Mouse (Mus musculus) heart, embryonic 16.5 days (tissue): ENCODE measurements around the gene Ldlr. TPM values are rescaled to one million over a fixed set of nuclear protein-coding genes. Genes with fewer than 3 reads are reported as not detected.

Experiments used
- ATAC-seq: fragments of 200-750 bp; cut with Nextera tagmentation; replicated peaks from 2 replicates; pipeline ENCODE4 v1.8.0; 2017; ENCODE audit warnings: moderate number of reproducible peaks; ENCODE audit not compliant: insufficient read depth, low FRiP score; ENCODE audit errors: extremely low read depth
- H3K27ac ChIP-seq: fragments of 300-500 bp; sonication (generic); 2 replicates; pipeline ENCODE4 v1.5.1; 2014; ENCODE audit warnings: mild to moderate bottlenecking, low read length, control low read depth, moderate library complexity
- H3K27me3 ChIP-seq: fragments of 300-500 bp; sonication (generic); 2 replicates; pipeline ENCODE4 v1.6.1; 2014; ENCODE audit warnings: low read length, mixed read lengths; ENCODE audit not compliant: control insufficient read depth, insufficient read depth
- H3K36me3 ChIP-seq: fragments of 300-500 bp; sonication (generic); 2 replicates; pipeline ENCODE4 v1.6.1; 2014; ENCODE audit not compliant: control insufficient read depth, insufficient read depth
- H3K4me1 ChIP-seq: fragments of 300-500 bp; sonication (generic); 2 replicates; pipeline ENCODE4 v1.6.1; 2014; ENCODE audit warnings: low read length, mixed read lengths; ENCODE audit not compliant: control insufficient read depth, insufficient read depth
- H3K4me2 ChIP-seq: fragments of 300-500 bp; sonication (generic); 2 replicates; pipeline ENCODE4 v1.6.1; 2014; ENCODE audit warnings: low read depth, mild to moderate bottlenecking, control low read depth, low read length
- H3K4me3 ChIP-seq: fragments of 300-500 bp; sonication (generic); 2 replicates; pipeline ENCODE4 v1.5.1; 2014; ENCODE audit warnings: mild to moderate bottlenecking, control low read depth, low read length
- H3K9ac ChIP-seq: fragments of 300-500 bp; sonication (generic); 2 replicates; pipeline ENCODE4 v1.6.1; 2014; ENCODE audit warnings: low read length, control low read depth
- H3K9me3 ChIP-seq: fragments of 300-500 bp; sonication (generic); replicated peaks from 2 replicates; pipeline ENCODE4 v1.6.1; 2016; ENCODE audit warnings: low read length; ENCODE audit not compliant: control insufficient read depth
- WGBS: fragments of 180-500 bp; shearing (Covaris S2); extraction: QIAGEN DNeasy Blood & Tissue Kit; methylation state at CpG from one replicate; pipeline ENCODE4 v1.1.7; 2014; 5-methylcytosine and 5-hydroxymethylcytosine counted together
- polyA plus RNA-seq: library from polyadenylated mRNA; unstranded; fragments of >200 nt; fragmentation: Nextera tagmentation; extraction: Ambion mirVana; gene quantifications from 2 replicates; pipeline ENCODE4 v1.2.1, GENCODE M21; 2015

Ldlr gene
- polyA plus RNA-seq, 1 experiment from 2014 or later, result 17.7 TPM

DNA sequence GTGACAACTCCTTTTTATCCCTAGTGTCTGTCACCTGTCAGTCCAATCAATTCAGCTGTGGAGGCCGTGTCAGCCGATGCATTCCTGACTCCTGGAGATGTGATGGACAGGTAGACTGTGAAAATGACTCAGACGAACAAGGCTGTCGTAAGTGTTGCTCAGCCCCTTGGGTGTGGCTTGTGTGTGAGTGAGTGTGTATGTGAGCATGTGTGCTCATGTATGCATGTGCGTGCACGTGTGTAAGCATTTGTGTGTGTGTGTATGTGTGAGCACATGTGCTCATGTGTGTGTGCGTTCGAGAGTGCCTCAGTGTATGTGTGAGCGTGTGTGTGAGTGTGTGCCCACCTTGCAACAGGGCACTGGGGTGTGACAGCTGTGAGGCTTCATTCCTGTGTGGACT lies 9.0 kb downstream of the Ldlr start:
- Histone ChIP-seq H3K4me2 (no peak overlapping the region), H3K4me3 (no peak overlapping the region), H3K9ac (no peak overlapping the region), H3K4me1 (peaks cover 5% of the 10 kb centered on the region; the same call in 1 of the 2 replicates), H3K9me3 (no peaks in the 10 kb centered on the region), H3K27ac (no peak overlapping the region), H3K36me3 (peaks cover 40% of the 10 kb centered on the region), H3K27me3 (no peaks in the 10 kb centered on the region)
- WGBS, result 93% methylated on average over 9 of the region's 9 CpGs
- no peak for ATAC-seq

DNA sequence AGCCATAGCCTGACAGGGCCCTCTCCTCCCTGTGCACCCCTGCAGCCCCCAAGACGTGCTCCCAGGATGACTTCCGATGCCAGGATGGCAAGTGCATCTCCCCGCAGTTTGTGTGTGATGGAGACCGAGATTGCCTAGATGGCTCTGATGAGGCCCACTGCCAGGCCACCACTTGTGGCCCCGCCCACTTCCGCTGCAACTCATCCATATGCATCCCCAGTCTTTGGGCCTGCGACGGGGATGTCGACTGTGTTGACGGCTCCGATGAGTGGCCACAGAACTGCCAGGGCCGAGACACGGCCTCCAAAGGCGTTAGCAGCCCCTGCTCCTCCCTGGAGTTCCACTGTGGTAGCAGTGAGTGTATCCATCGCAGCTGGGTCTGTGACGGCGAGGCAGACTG lies 10.2 kb downstream of the Ldlr start:
- Histone ChIP-seq H3K27ac (no peak overlapping the region), H3K9me3 (no peaks in the 10 kb centered on the region), H3K4me2 (no peak overlapping the region), H3K4me1 (peaks cover 7% of the 10 kb centered on the region; the same call in 1 of the 2 replicates), H3K4me3 (no peak overlapping the region), H3K27me3 (no peaks in the 10 kb centered on the region), H3K9ac (no peak overlapping the region), H3K36me3 (peaks cover 48% of the 10 kb centered on the region)
- 86% methylated on average over 17 of the region's 17 CpGs for WGBS
- no peak for ATAC-seq

DNA sequence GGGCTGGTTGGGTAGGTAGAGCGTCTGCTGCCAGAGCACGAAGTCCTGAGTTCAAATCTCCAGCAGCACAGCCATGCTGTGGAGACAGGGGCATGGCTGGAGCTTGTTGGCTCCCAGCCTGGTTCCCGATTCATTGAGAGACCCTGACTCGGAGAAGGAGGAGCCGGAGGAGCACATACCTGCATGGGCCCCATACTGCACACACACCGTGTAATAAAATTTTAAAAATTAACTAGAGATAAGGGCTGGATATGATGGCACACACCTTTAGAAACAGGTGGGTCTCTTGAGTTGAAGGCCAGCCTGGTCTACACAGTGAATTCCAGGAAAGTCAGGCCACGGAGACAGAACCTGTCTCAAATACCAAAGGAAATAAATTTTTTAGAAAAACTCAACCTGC lies 10.7 kb downstream of the Ldlr start:
- WGBS, result 95% methylated on average over 7 of the region's 7 CpGs
- no peak overlapping the region for H3K27ac ChIP-seq
- no peak overlapping the region for H3K4me3 ChIP-seq

DNA sequence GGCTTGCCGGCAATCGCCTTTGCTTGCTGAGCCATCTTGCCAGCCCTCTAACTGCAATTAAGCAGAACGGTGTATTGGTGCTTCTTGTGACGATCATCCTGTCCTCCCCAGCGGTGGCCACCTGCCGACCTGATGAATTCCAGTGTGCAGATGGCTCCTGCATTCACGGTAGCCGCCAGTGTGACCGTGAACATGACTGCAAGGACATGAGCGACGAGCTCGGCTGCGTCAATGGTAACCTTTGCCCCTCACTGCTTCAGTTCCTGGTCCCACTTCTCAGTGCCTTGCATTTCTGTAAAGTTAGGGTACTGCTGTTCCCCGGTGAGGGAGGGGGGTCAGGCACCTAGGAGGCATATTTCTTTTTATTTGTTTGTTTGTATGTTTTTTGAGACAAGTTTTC lies 11.8 kb downstream of the Ldlr start:
- 92% methylated on average over 14 of the region's 14 CpGs for whole genome bisulfite sequencing
- ATAC-seq, result no peak
- no peak overlapping the region for H3K4me2 ChIP-seq

More for the DNA sequence above, 10.7 kb downstream of the Ldlr start:
- no peaks in the 10 kb centered on the region for H3K27me3 ChIP-seq
- peaks cover 10% of the 10 kb centered on the region; the same call in 1 of the 2 replicates for H3K4me1 ChIP-seq
- no peaks in the 10 kb centered on the region for H3K9me3 ChIP-seq
- peaks cover 52% of the 10 kb centered on the region for H3K36me3 ChIP-seq
- no peak overlapping the region for H3K4me2 ChIP-seq
- ATAC-seq, result no peak
- no peak overlapping the region for H3K9ac ChIP-seq

DNA sequence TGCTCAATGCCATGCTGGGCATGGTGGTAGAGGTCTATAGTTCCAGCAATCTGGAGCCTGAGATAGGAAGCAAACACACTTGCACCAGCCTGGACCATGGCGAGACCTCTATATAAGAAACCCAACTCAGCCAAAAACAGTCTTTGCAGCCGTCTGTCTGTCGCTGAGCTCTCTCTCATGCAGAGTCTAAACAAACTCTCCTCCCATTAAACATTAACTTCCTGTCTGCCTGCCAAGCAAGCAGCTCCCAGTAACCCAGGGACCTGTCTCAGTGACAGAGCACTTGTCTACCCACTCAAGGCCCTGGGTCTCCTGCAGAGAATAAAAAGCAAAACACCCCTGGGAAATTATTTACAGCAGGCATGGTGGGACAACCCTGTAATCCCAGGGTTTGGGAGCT lies 13.3 kb downstream of the Ldlr start:
- Histone ChIP-seq H3K36me3 (peaks cover 70% of the 10 kb centered on the region), H3K4me3 (no peak overlapping the region), H3K4me2 (no peak overlapping the region), H3K9me3 (no peaks in the 10 kb centered on the region), H3K27me3 (no peaks in the 10 kb centered on the region), H3K9ac (no peak overlapping the region), H3K4me1 (0 out of 2 replicates have a peak, but pooled peaks cover 5% of the 10 kb centered on the region), H3K27ac (no peak overlapping the region)
- WGBS, result 61% methylated on average over 3 of the region's 3 CpGs
- no peak for ATAC-seq

More for the DNA sequence above, 11.8 kb downstream of the Ldlr start:
- H3K27ac ChIP-seq, result no peak overlapping the region
- H3K4me3 ChIP-seq, result no peak overlapping the region
- no peaks in the 10 kb centered on the region for H3K27me3 ChIP-seq
- peaks cover 64% of the 10 kb centered on the region for H3K36me3 ChIP-seq
- H3K9me3 ChIP-seq, result no peaks in the 10 kb centered on the region
- H3K4me1 ChIP-seq, result 0 out of 2 replicates have a peak, but pooled peaks cover 5% of the 10 kb centered on the region
- H3K9ac ChIP-seq, result no peak overlapping the region

DNA sequence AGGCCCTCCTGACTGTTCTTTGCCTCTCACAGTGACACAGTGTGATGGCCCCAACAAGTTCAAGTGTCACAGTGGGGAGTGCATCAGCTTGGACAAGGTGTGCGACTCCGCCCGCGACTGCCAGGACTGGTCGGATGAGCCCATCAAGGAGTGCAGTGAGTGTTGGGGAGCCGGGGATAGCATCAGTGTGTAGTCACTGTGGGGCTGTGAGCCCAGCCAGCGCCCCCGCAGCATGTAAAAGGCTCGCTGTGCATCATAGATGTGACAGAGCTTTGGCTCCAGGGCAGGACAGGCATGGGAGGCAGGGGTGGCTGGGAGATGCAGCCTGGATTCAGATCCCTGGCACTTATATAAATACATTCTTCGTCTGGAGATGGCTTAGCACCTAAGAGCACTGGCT lies 13.9 kb downstream of the Ldlr start:
- whole genome bisulfite sequencing, result 94% methylated on average over 10 of the region's 10 CpGs
- no peaks in the 10 kb centered on the region for H3K27me3 ChIP-seq
- no peak overlapping the region for H3K27ac ChIP-seq
- H3K4me1 ChIP-seq, result 0 out of 2 replicates have a peak, but pooled peaks cover 5% of the 10 kb centered on the region
- peaks cover 71% of the 10 kb centered on the region for H3K36me3 ChIP-seq
- no peaks in the 10 kb centered on the region for H3K9me3 ChIP-seq
- no peak overlapping the region for H3K4me3 ChIP-seq
- no peak overlapping the region for H3K9ac ChIP-seq
- no peak for ATAC-seq
- no peak overlapping the region for H3K4me2 ChIP-seq

DNA sequence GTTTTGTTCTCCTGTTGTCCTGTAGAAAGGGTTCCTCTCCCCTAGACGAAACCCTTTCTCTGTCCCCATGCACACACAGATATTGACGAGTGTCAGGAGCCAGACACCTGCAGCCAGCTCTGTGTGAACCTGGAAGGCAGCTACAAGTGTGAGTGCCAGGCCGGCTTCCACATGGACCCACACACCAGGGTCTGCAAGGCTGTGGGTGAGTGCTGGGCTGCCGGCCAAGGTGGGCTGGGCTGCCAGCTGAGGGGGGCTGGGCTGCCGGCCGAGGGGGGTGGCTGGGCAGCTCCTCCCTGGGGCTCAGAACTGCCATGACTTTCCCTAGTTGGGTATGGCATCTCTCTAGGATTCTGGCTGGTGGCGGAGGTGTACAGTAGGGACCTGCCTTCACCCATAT lies 15.5 kb downstream of the Ldlr start:
- no peaks in the 10 kb centered on the region for H3K27me3 ChIP-seq
- H3K9me3 ChIP-seq, result no peaks in the 10 kb centered on the region
- peak; percentile 50; the same call in 1 of the 2 replicates for ATAC-seq
- H3K36me3 ChIP-seq, result peaks cover 62% of the 10 kb centered on the region
- H3K27ac ChIP-seq, result no peak overlapping the region
- H3K4me3 ChIP-seq, result no peak overlapping the region
- H3K9ac ChIP-seq, result no peak overlapping the region
- no peak overlapping the region for H3K4me2 ChIP-seq
- 51% methylated on average over 7 of the region's 7 CpGs for WGBS
- H3K4me1 ChIP-seq, result 0 out of 2 replicates have a peak, but pooled peaks cover 5% of the 10 kb centered on the region

DNA sequence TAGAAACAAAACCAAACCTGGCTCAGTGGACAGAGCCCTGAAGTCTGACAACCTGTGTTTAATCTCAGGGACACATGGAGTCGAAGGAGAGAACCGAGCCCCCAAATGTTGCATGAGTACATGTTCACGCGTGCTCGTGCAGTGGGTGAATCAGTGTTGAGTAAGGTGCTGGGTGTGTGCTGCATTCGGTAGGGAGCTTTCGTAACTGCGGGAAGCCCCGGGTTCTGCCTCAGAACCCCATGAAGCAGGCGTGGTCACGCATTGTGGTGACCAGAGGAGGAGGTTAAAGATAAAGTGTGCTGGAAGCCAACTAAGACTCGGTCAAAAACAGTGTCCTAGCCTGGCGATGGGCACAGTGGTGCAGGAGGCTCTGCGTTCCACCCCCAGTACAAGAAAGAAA lies 17.1 kb downstream of the Ldlr start:
- Histone ChIP-seq H3K4me2 (no peak overlapping the region), H3K27me3 (no peaks in the 10 kb centered on the region), H3K9me3 (no peaks in the 10 kb centered on the region), H3K9ac (no peak overlapping the region), H3K36me3 (peaks cover 64% of the 10 kb centered on the region), H3K4me1 (0 out of 2 replicates have a peak, but pooled peaks cover 5% of the 10 kb centered on the region), H3K27ac (no peak overlapping the region), H3K4me3 (no peak overlapping the region)
- no peak for ATAC-seq
- WGBS, result 93% methylated on average over 14 of the region's 14 CpGs

DNA sequence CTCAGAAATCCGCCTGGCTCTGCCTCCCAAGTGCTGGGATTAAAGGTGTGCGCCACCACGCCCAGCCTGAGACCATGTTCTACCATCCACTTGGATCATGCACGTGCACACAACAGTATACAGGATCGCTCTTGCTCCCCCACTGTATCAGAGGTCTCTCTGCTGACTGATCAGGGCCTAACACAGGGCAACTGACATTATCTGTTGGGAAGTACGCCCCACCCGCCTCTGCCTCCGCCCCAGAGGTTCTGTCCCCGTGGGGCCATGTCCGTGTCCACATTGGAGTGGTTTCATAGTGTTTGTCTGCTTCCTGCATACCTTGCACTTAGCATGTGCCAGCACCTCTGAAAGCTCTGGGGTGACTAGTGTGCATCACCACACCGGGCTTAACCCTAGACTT lies 18.2 kb downstream of the Ldlr start:
- ATAC-seq, result no peak
- H3K9ac ChIP-seq, result no peak overlapping the region
- no peak overlapping the region for H3K4me3 ChIP-seq
- peaks cover 73% of the 10 kb centered on the region for H3K36me3 ChIP-seq
- no peaks in the 10 kb centered on the region for H3K27me3 ChIP-seq
- no peak overlapping the region for H3K4me2 ChIP-seq
- H3K9me3 ChIP-seq, result no peaks in the 10 kb centered on the region
- WGBS, result 91% methylated on average over 11 of the region's 11 CpGs
- H3K4me1 ChIP-seq, result 0 out of 2 replicates have a peak, but pooled peaks cover 5% of the 10 kb centered on the region
- H3K27ac ChIP-seq, result no peak overlapping the region
